Mouse (Mus musculus) limb, embryonic 14.5 days (tissue): Measurements from ENCODE around the gene Cdc37l1. TPM values are rescaled to one million over a fixed set of nuclear protein-coding genes. Genes with fewer than 3 reads are reported as not detected.

Source experiments
- ATAC-seq: fragments of 200-750 bp; cut with Nextera tagmentation; 2 replicates; pipeline ENCODE4 v1.8.0; 2017; ENCODE audit warnings: low read depth, moderate number of reproducible peaks, moderate TSS enrichment; ENCODE audit not compliant: low FRiP score
- DNase-seq: peaks from one replicate; pipeline ENCODE4 v3.0.0-alpha.2; 2015; ENCODE audit warnings: low spot score
- H3K27ac ChIP-seq: fragments of 300-500 bp; sonication (generic); replicated peaks from 2 replicates; pipeline ENCODE4 v1.5.1; 2014; ENCODE audit warnings: low read depth, mild to moderate bottlenecking, low read length, moderate library complexity, mixed read lengths
- H3K27me3 ChIP-seq: fragments of 300-500 bp; sonication (generic); 2 replicates; pipeline ENCODE4 v1.6.1; 2014; ENCODE audit warnings: low read length, mixed read lengths; ENCODE audit not compliant: control insufficient read depth, insufficient read depth
- H3K36me3 ChIP-seq: fragments of 300-500 bp; sonication (generic); 2 replicates; pipeline ENCODE4 v1.6.1; 2014; ENCODE audit warnings: mild to moderate bottlenecking, low read length, moderate library complexity, mixed read lengths; ENCODE audit not compliant: control insufficient read depth, insufficient read depth
- H3K4me1 ChIP-seq: fragments of 300-500 bp; sonication (generic); 2 replicates; pipeline ENCODE4 v1.6.1; 2014; ENCODE audit warnings: antibody characterized with exemption, low read length, mixed read lengths; ENCODE audit not compliant: control insufficient read depth, insufficient read depth
- H3K4me2 ChIP-seq: fragments of 300-500 bp; sonication (generic); replicated peaks from 2 replicates; pipeline ENCODE4 v1.6.1; 2014; ENCODE audit warnings: low read depth, mild to moderate bottlenecking, low read length, moderate library complexity; ENCODE audit not compliant: severe bottlenecking
- H3K4me3 ChIP-seq: fragments of 300-500 bp; sonication (generic); replicated peaks from 2 replicates; pipeline ENCODE4 v1.5.1; 2014; ENCODE audit warnings: low read length
- H3K9ac ChIP-seq: fragments of 300-500 bp; sonication (generic); 2 replicates; pipeline ENCODE4 v1.6.1; 2014; ENCODE audit warnings: mild to moderate bottlenecking, low read depth, low read length, moderate library complexity; ENCODE audit not compliant: severe bottlenecking
- H3K9me3 ChIP-seq: fragments of 300-500 bp; sonication (generic); 2 replicates; pipeline ENCODE4 v1.6.1; 2016; ENCODE audit warnings: low read length; ENCODE audit not compliant: control insufficient read depth
- POLR2A ChIP-seq: fragments of 200-500 bp; IDR thresholded peaks from 2 replicates; pipeline ENCODE4 v1.8.0; 2012; ENCODE audit warnings: inconsistent platforms, mild to moderate bottlenecking, moderate library complexity, borderline replicate concordance; ENCODE audit not compliant: insufficient read depth, insufficient read length; ENCODE audit errors: extremely low read depth
- WGBS: fragments of 180-500 bp; shearing (Covaris S2); extraction: QIAGEN DNeasy Blood & Tissue Kit; methylation state at CpG from one replicate; pipeline ENCODE4 v1.1.7; 2014; 5-methylcytosine and 5-hydroxymethylcytosine counted together
- polyA plus RNA-seq, 2 experiments: library from polyadenylated mRNA; depleted of rRNA in 1 of 2; stranded (reverse) in 1 of 2; unstranded in 1 of 2; fragments of >200 nt; fragmentation: Nextera tagmentation in 1 of 2; extraction: Ambion mirVana in 1 of 2; gene quantifications; 2 replicates each; pipeline versions ENCODE4 v1.2.1 to v1.2.3; 2012 to 2014

The Cdc37l1 gene
- polyA plus RNA-seq, 2 experiments = 35.8 to 39.6 TPM

DNA sequence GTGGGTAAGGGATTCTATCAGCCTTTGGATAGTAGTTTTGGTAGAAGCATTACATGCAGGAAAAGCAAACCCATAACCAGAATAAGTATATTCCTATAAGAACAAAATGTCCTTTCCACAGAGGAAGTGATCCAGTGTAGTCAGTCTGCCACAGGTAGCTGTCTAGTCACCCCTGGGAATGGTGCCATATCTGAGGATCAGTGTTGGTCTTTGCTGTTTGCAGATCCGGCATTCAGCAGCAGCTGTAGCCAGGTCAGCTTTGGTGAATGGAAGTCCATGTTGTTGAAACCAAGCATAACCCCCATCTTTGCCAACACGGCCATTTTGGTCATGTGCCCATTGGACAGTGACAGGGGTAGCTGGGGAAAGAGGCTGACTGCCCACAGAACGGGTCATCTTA, 41.6 kb downstream of the Cdc37l1 start:
- H3K27me3 ChIP-seq = no peaks in the 10 kb centered on the region
- no peaks in the 10 kb centered on the region for H3K9me3 ChIP-seq
- no peak overlapping the region for H3K9ac ChIP-seq
- peaks cover 14% of the 10 kb centered on the region for H3K36me3 ChIP-seq
- H3K4me1 ChIP-seq = no peaks in the 10 kb centered on the region
- no peak overlapping the region for H3K4me2 ChIP-seq
- TF ChIP-seq POLR2A = no peak
- no peak overlapping the region for H3K27ac ChIP-seq
- DNase-seq (no peak), ATAC-seq (no peak)
- no peak overlapping the region for H3K4me3 ChIP-seq
- 93% methylated on average over 3 of the region's 3 CpGs for WGBS

DNA sequence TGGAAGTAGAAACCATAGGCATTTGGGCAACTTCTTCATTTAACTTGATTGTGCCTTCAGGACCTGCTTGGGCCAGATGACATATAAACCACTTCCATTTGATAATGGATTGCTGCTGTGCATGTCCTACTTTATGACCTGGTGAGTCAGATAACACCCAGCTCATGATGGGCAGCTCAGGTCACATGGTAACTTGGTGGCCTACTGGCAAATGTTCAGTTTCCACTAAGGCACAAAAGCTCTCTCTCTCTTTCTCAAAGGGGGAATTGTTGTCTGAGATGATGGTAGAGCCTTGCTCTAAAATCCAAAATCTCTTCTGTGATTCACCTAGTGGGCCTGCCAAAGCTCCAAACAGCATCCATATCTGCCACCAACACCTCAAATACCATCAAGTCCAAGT, 42.5 kb downstream of the Cdc37l1 start:
- Histone ChIP-seq H3K36me3 (peaks cover 22% of the 10 kb centered on the region), H3K27me3 (no peaks in the 10 kb centered on the region), H3K9me3 (no peaks in the 10 kb centered on the region), H3K4me3 (no peak overlapping the region), H3K27ac (no peak overlapping the region), H3K9ac (no peak overlapping the region), H3K4me1 (no peaks in the 10 kb centered on the region), H3K4me2 (no peak overlapping the region)
- DNase-seq (no peak), ATAC-seq (no peak)
- TF ChIP-seq POLR2A = no peak

DNA sequence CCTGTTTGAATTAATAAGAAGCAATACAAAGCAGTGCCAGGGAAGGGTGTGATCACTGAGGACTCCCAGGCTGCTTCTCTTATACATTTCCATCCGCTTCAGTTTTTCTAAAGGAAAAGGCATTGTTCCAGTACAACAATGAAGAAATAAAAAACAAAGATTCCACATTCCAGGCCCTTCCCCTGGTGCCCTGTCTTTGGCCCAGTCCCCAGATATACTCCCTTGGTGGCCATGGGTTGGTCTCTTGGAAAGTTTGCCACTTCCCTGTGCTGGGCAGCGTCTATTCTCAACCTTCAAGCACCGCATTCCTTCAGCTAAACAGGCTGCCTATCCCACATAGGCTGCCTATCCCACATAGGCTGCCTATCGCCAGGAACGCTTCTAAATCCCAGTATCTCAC, 46.9 kb downstream of the Cdc37l1 start:
- no peaks in the 10 kb centered on the region for H3K27me3 ChIP-seq
- H3K36me3 ChIP-seq = peaks cover 13% of the 10 kb centered on the region
- no peak for DNase-seq
- H3K9ac ChIP-seq = no peak overlapping the region
- H3K4me3 ChIP-seq = no peak overlapping the region
- H3K4me1 ChIP-seq = no peaks in the 10 kb centered on the region
- no peak for TF ChIP-seq POLR2A
- H3K9me3 ChIP-seq = no peaks in the 10 kb centered on the region
- H3K27ac ChIP-seq = no peak overlapping the region
- 93% methylated on average over 5 of the region's 5 CpGs for WGBS
- no peak for ATAC-seq
- no peak overlapping the region for H3K4me2 ChIP-seq

DNA sequence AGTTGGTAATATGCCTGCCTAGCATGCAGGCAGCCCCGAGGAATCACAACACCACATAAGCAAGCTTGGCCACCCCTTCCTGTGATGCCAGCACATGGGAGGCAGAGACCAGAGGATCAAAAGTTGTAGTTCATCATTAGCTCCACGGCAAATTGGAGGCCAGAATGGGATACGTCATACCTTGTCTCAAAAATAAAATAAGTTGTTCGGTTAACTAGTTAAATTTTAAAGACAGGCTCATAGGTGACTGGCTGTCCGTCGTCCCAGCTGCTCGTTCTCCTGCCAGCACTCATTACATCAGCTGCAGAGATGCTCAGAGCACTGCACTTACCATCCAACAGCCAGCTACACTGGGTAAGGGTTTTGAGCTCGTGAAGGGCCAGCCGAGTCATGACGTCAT, 47.4 kb downstream of the Cdc37l1 start:
- H3K4me1 ChIP-seq = no peaks in the 10 kb centered on the region
- no peak overlapping the region for H3K27ac ChIP-seq
- H3K9ac ChIP-seq = no peak overlapping the region
- 80% methylated on average over 10 of the region's 10 CpGs for WGBS
- no peaks in the 10 kb centered on the region for H3K27me3 ChIP-seq
- ATAC-seq = no peak
- no peak for TF ChIP-seq POLR2A
- no peaks in the 10 kb centered on the region for H3K9me3 ChIP-seq
- H3K36me3 ChIP-seq = peaks cover 13% of the 10 kb centered on the region
- no peak overlapping the region for H3K4me2 ChIP-seq
- DNase-seq = no peak
- no peak overlapping the region for H3K4me3 ChIP-seq

DNA sequence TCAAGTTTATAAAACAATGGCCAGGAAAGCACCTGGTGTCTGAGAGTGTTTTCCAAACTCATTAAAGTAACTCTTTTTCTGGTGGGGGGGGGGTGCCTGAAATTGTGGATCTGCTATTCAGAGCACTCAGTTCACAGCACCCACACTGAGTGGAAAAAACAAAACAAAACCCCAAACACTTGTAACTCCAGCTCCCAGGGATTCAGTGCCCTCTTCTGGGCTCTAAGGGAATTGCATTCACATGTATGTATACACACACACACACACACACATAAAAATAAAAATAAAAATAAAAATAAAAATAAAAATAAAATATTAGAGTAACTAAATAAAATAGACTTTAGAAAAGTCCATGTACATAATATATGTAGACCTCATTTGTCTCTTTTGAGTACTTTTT, 49.2 kb downstream of the Cdc37l1 start:
- Histone ChIP-seq H3K4me2 (no peak overlapping the region), H3K27me3 (no peaks in the 10 kb centered on the region), H3K36me3 (peaks cover 13% of the 10 kb centered on the region), H3K27ac (no peak overlapping the region), H3K9me3 (no peaks in the 10 kb centered on the region), H3K4me1 (no peaks in the 10 kb centered on the region), H3K4me3 (no peak overlapping the region), H3K9ac (no peak overlapping the region)
- no peak for DNase-seq
- no peak for TF ChIP-seq POLR2A
- ATAC-seq = no peak

DNA sequence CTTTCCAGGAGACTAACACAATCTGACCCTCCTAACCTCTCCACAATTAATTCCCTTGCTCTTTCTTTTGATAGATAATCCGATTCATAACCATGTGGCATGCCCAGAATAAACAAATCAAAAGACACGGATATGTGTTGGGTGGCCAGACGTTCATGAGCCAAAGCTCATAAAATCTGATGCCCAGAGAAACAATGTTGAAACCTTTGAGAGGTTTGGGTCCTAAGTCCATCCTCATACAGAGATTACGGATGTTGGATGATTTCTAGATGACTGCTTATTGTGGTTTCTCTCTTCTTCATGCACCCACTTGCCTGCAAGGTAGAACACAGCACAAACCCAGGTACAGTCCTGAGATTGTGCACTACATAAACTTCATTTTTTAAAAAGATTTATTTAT, 50.1 kb downstream of the Cdc37l1 start:
- Histone ChIP-seq H3K27ac (no peak overlapping the region), H3K9me3 (no peaks in the 10 kb centered on the region), H3K36me3 (peaks cover 13% of the 10 kb centered on the region), H3K4me2 (no peak overlapping the region), H3K9ac (no peak overlapping the region), H3K4me3 (no peak overlapping the region), H3K4me1 (no peaks in the 10 kb centered on the region), H3K27me3 (no peaks in the 10 kb centered on the region)
- ATAC-seq (no peak), DNase-seq (no peak)
- WGBS = 86% methylated on average over 4 of the region's 4 CpGs
- no peak for TF ChIP-seq POLR2A
